Mouse (Mus musculus) B cell, adult 62 days (primary cell): Measurements from ENCODE around the gene Rims4. TPM values are rescaled to one million over a fixed set of nuclear protein-coding genes. Genes with fewer than 3 reads are reported as not detected.

ENCODE experiments used
- total RNA-seq: library from RNA; stranded (reverse); gene quantifications from 4 replicates; pipeline ENCODE4 v1.2.4, GENCODE M21; 2023

Rims4 gene
- not detected in 4 replicates for total RNA-seq

GRCm38 (mm10) chr2:163918317-163919258 lies at the start of gene Rims4:
Gene Rims4 (minus strand): TSS chr2:163918683.

DNA sequence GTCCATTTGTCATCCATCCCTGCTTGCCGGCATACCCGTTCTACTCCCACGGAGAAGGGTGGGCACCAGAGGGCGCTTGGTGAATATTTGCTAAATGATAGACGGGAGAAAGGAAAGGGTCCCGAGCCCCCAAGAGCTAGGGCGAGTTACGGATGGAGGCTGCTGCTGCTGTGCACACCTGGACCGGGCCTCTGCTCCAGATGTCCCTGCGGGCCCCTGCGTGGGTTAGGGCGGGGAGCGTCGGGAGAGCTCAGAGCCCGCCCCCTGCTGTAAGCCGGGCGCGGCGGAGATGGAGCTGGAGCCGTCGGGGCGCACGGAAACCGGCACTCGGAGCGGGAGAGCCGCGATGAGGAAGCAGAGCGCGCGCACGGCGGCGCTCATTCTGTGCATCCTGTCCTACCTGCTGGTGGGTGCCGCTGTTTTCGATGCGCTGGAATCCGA lies 65.0 kb downstream of the Rims4 start, which contains the start of gene Kcnk15:
TSS of gene Kcnk15 (plus strand) at position 191 of the 441 bp plus-strand sequence.

DNA sequence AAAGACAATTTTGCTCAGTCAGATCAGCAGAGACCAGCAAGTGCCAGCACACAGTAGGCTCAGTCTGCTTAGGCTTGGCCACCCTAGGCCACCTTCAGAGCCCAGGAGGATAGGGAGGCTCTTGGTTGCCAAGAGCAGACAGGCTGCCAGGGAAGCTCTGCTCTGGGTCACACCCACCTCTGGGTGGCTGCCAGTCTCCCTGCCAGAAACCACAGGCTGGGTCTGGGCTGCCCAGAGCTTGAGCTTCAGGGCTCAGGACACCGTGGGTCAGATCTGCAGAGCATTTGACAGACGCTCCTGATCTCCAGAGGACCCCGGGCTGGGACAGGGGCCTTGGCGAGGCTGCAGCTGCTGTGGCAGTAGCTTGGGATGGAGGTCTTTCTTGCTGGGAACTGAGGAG lies 97.9 kb downstream of the Rims4 start, which contains the start of gene Ccn5:
TSS of gene Ccn5 (plus strand) at position 255 of the 400 bp plus-strand sequence.

Other genes with a start within 250 kb of the Rims4 start
- gene Ada, start 168.4 kb downstream of the Rims4 start, total RNA-seq: 1.9 to 4.2 TPM (median 2.8 TPM) in 4 replicates
- gene Ccn5, start 97.8 kb downstream of the Rims4 start, total RNA-seq: not detected in 4 replicates
- not detected in 4 replicates for gene Kcnk15, start 65.0 kb downstream of the Rims4 start, total RNA-seq
- 90.8 to 97.9 TPM (median 94.7 TPM) in 4 replicates for gene Ywhab, start 76.3 kb upstream of the Rims4 start, total RNA-seq
- 2.1 to 5.3 TPM (median 4.1 TPM) in 4 replicates for gene Pabpc1l, start 106.8 kb upstream of the Rims4 start, total RNA-seq
- gene Stk4, start 151.6 kb upstream of the Rims4 start, total RNA-seq: 229 to 235 TPM (median 230 TPM) in 4 replicates
- gene Tomm34, start 152.5 kb upstream of the Rims4 start, total RNA-seq: 69.8 to 74.2 TPM (median 71.3 TPM) in 4 replicates